In the genomic region with DNA sequence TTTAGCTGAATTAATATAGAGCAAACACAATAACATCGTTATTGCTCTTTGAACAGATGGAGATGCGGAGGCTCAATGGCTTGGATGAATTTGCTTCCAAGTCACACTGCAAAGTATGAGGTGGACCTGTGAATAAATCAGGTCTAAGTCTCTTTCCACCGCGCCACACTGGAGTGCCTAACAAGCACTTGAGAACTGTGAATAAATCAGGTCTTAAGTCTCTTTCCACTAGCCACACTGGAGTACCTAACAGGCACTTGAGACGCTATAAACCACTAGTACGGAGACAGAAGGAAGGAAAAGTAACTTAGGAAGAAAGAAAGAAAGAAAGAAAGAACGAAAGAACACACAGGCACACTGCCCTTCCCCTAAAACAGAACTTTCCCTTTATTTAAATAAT, we compare ENCODE assay signal across 8 mouse cellular contexts. TPM values are rescaled to one million over a fixed set of nuclear protein-coding genes. Genes with fewer than 3 reads are reported as not detected.
DNase-seq lines count a peak whose midpoint lies in the region; ATAC-seq and TF ChIP-seq lines count a peak whose summit lies in the region.

No protein-coding gene starts in this region.

- no peak for ATAC-seq in megakaryocyte, adult 5-6 weeks (ENCODE audit: poor library complexity, severe bottlenecking)
- ATAC-seq in forebrain, embryonic 11.5 days (replicated peaks; ENCODE audit: low FRiP score) = no peak
- ATAC-seq in liver, embryonic 14.5 days (ENCODE audit: insufficient read depth) = no peak
- ATAC-seq in monocyte, adult 5-6 weeks (replicated peaks; ENCODE audit: insufficient number of reproducible peaks, low FRiP score, low TSS enrichment, poor library complexity, severe bottlenecking) = no peak

- peak overlapping the region; percentile 60 for H3K4me2 ChIP-seq in forebrain, embryonic 11.5 days (ENCODE audit: low read depth, low read length, severe bottlenecking)
- peak overlapping the region; percentile 72 for H3K4me2 ChIP-seq in liver, embryonic 14.5 days (ENCODE audit: low read depth)

- TF ChIP-seq EP300 in liver, embryonic 14.5 days (IDR thresholded peaks at IDR 0.05; ENCODE audit: low read depth) = no peak

- H3K36me3 ChIP-seq in megakaryocyte, embryonic 14.5 days (replicated peaks; ENCODE audit: low read length) = peaks cover 13% of the 10 kb centered on the region
- no peaks in the 10 kb centered on the region for H3K36me3 ChIP-seq in forebrain, embryonic 11.5 days (ENCODE audit: control insufficient read depth, insufficient read depth, low read length)
- H3K36me3 ChIP-seq in liver, embryonic 14.5 days (replicated peaks; ENCODE audit: control insufficient read depth, insufficient read depth, low read depth) = no peaks in the 10 kb centered on the region

- no peak overlapping the region for H3K27ac ChIP-seq in forebrain, embryonic 11.5 days (ENCODE audit: low read depth, low read length)
- peak overlapping the region; percentile 93 for H3K27ac ChIP-seq in liver, embryonic 14.5 days

- peak overlapping the region; percentile 83 for H3K9ac ChIP-seq in forebrain, embryonic 11.5 days (ENCODE audit: low read length)
- H3K9ac ChIP-seq in liver, embryonic 14.5 days (replicated peaks) = peak overlapping the region; percentile 99

- no peaks in the 10 kb centered on the region for H3K9me3 ChIP-seq in megakaryocyte, embryonic 14.5 days
- H3K9me3 ChIP-seq in forebrain, embryonic 11.5 days (ENCODE audit: control insufficient read depth, low read length) = no peaks in the 10 kb centered on the region
- H3K9me3 ChIP-seq in liver, embryonic 14.5 days (ENCODE audit: control insufficient read depth, low read length) = no peaks in the 10 kb centered on the region

- H3K4me1 ChIP-seq in megakaryocyte, embryonic 14.5 days = peaks cover 54% of the 10 kb centered on the region
- no peaks in the 10 kb centered on the region for H3K4me1 ChIP-seq in forebrain, embryonic 11.5 days (replicated peaks; ENCODE audit: control insufficient read depth, insufficient read depth, low read length)
- H3K4me1 ChIP-seq in liver, embryonic 14.5 days (replicated peaks; ENCODE audit: control insufficient read depth in 2 of 2, insufficient read depth in 2 of 2, low read length in 1 of 2) = peaks cover 30 to 33% of the 10 kb centered on the region in 2 experiments

- 13% methylated on average over 7 of the region's 7 CpGs for WGBS in forebrain, embryonic 11.5 days
- 17% methylated on average over 7 of the region's 7 CpGs for WGBS in liver, embryonic 14.5 days (ENCODE audit: insufficient replicate concordance)

- no peak for DNase-seq in forebrain, embryonic 11.5 days (ENCODE audit: low spot score)
- DNase-seq in liver, embryonic 14.5 days (ENCODE audit: low read depth in 3 of 3, low spot score in 3 of 3) = no peak
- DNase-seq in retina, postnatal 1 day = peak; percentile 14
- DNase-seq in frontal cortex, postnatal 36 days (ENCODE audit: low spot score in 2 of 2) = no peak
- no peak for DNase-seq in frontal cortex, adult 2 months (ENCODE audit: extremely low spot score in 1 of 2, low spot score in 1 of 2)

- peaks cover 1% of the 10 kb centered on the region for H3K27me3 ChIP-seq in megakaryocyte, embryonic 14.5 days (replicated peaks)
- H3K27me3 ChIP-seq in forebrain, embryonic 11.5 days (ENCODE audit: control insufficient read depth, insufficient read depth, low read length) = no peaks in the 10 kb centered on the region
- H3K27me3 ChIP-seq in liver, embryonic 14.5 days (ENCODE audit: control insufficient read depth, insufficient read depth, low read length) = no peaks in the 10 kb centered on the region

- no peak for TF ChIP-seq CTCF in liver, embryonic 14.5 days (IDR thresholded peaks at IDR 0.05; ENCODE audit: low read depth)

- H3K4me3 ChIP-seq in megakaryocyte, embryonic 14.5 days (replicated peaks) = peak overlapping the region; percentile 97
- peak overlapping the region; percentile 91 for H3K4me3 ChIP-seq in forebrain, embryonic 11.5 days (ENCODE audit: low read depth, low read length)
- peak overlapping the region; percentile 92 to 96 for H3K4me3 ChIP-seq in liver, embryonic 14.5 days (ENCODE audit: insufficient read depth in 1 of 2, low read depth in 2 of 2, low read length in 2 of 2)

RNA-seq across cellular contexts. Expression of a gene that starts 1.3 kb away (rescaled TPM):
- 0.87 and 7.8 TPM in 2 replicates for polyA plus RNA-seq in megakaryocyte, embryonic 14.5 days (2012; ENCODE audit: insufficient read depth, low replicate concordance)
- 109 and 115 TPM in 2 replicates for total RNA-seq in megakaryocyte, adult 5-6 weeks (2015)
- total RNA-seq in megakaryocyte, adult 5-6 weeks (2017) = 170 and 180 TPM in 2 replicates
- 76.2 and 80.1 TPM in 2 replicates for polyA plus RNA-seq in forebrain, embryonic 11.5 days (2014; fragmentation: Nextera tagmentation; extraction: Ambion mirVana)
- polyA plus RNA-seq in liver, embryonic 14.5 days (2012; rRNA removed) = 24.9 and 44.2 TPM in 2 replicates
- 94.2 and 104 TPM in 2 replicates for polyA plus RNA-seq in liver, embryonic 14.5 days (2014; fragmentation: Nextera tagmentation; extraction: Ambion mirVana)
- 45.3 and 54.1 TPM in 2 replicates for polyA plus RNA-seq in frontal cortex, adult 2 months (2012; rRNA removed)
- 201 to 235 TPM (median 234 TPM) in 3 replicates for total RNA-seq in monocyte, adult 5-6 weeks (2017)
